Mouse (Mus musculus): ENCODE results near the gene Hagh. TPM values are rescaled to one million over a fixed set of nuclear protein-coding genes. Genes with fewer than 3 reads are reported as not detected.
A peak's percentile ranks its signal among the peaks of the same experiment; 100 is the strongest.

Hagh gene
- polyA plus RNA-seq, 1 experiment from 2014 or later, result 241 TPM

DNA sequence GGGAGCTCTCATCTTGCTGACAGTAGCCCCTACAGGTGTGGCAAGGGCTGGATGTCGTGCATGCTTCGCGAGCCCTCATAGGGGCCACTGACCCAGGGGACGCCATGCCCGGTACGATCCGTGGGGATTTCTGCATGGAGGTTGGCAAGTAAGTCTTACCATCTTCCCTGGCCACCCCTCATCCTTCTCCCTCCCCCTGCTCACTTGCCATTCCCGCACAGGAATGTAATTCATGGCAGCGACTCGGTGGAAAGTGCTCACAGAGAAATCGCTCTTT is 57.0 kb downstream of the Hagh start:
- Histone ChIP-seq H3K27me3 (ENCODE audit: insufficient read depth, low read length) (no peaks in the 10 kb centered on the region), H3K4me1 (ENCODE audit: insufficient read depth) (peaks cover 27% of the 10 kb centered on the region), H3K4me2 (ENCODE audit: low read depth, low read length) (peak overlapping the region; percentile 87), H3K36me3 (replicated peaks; ENCODE audit: insufficient read depth, low read length) (peaks cover 60% of the 10 kb centered on the region), H3K4me3 (ENCODE audit: low read depth, low read length) (peak overlapping the region; percentile 86), H3K9me3 (ENCODE audit: low read length) (no peaks in the 10 kb centered on the region), H3K9ac (replicated peaks) (peak overlapping the region; percentile 89), H3K27ac (ENCODE audit: low read depth) (peak overlapping the region; percentile 58)
- no peak for TF ChIP-seq CTCF (IDR thresholded peaks at IDR 0.05; ENCODE audit: low read depth)
- TF ChIP-seq EP300 (IDR thresholded peaks at IDR 0.05; ENCODE audit: low read depth), result no peak
- DNase-seq (no peak), ATAC-seq (no peak)
- WGBS (ENCODE audit: insufficient replicate concordance), result 41% methylated on average over 11 of the region's 11 CpGs

DNA sequence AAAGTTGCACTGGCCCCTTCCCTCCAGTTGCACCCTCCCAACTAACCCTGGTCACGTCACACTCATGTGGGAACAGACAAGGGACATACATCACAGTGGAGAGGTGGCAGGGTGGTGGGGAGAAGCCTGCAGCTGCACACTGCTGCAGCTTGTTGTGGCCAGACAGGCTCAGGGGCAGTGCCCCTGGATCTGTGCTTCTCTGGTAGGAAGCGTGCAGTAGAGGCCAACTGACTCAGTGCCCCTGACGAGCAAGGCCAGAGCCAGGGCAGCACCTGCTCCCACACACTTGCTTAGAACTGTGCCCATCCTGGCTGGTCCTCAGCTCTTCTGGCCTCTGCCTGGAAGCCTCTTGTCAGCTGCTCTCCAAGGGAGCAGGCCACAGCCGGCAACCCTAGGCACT is 57.7 kb downstream of the Hagh start:
- no peak for TF ChIP-seq CTCF (IDR thresholded peaks at IDR 0.05; ENCODE audit: low read depth)
- TF ChIP-seq EP300 (IDR thresholded peaks at IDR 0.05; ENCODE audit: low read depth), result no peak
- Histone ChIP-seq H3K4me2 (ENCODE audit: low read depth, low read length) (peak overlapping the region; percentile 87), H3K4me3 (ENCODE audit: low read depth, low read length) (peak overlapping the region; percentile 86; the same call in 1 of the 2 replicates), H3K4me1 (ENCODE audit: insufficient read depth) (peaks cover 32% of the 10 kb centered on the region), H3K36me3 (replicated peaks; ENCODE audit: insufficient read depth, low read length) (peaks cover 60% of the 10 kb centered on the region), H3K27ac (ENCODE audit: low read depth) (no peak overlapping the region), H3K27me3 (ENCODE audit: insufficient read depth, low read length) (no peaks in the 10 kb centered on the region), H3K9me3 (ENCODE audit: low read length) (no peaks in the 10 kb centered on the region), H3K9ac (replicated peaks) (no peak overlapping the region)
- ATAC-seq (no peak), DNase-seq (no peak)
- 88% methylated on average over 4 of the region's 4 CpGs for WGBS (ENCODE audit: insufficient replicate concordance)

DNA sequence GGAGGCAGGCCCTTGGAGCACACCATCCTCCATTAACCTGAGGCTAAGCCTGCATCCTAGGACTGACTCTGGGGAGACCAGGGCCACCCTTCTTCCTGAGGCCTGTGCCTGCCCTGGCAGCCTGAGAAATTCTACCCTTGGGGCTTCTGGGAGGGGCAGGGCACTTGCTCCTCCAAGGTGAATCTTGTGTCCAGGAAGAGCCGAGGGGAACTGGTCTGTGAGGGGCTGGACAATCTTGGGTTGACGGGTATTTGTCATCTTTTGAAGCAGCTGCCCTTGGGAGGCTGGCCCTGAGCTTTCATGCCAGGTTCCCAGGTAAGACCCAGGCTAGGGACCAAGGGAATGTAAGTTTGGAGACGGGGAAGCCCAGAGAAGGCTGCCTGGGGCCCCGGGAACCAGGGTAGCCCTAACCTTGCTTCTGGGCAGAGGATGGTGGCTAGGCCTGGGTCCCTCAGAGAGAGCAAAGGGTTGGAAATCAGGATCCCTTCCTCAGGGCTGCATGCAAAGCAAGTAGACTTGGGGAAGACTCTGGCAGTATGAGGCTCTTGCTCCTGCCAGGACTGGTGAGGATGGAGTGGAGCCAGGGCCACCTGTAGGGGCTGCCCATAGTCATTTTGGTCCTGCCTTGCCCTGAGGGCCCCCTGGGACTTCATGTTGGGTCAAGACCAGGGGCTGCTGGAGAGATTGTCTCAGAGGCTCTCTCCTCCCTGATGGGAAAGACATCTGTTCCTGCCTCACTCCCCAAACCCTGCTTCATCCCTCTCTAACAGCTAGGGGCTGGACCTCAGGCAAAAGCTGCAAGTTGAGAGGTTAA is 58.3 kb downstream of the Hagh start:
- no peak overlapping the region for H3K9ac ChIP-seq (replicated peaks)
- H3K4me1 ChIP-seq (ENCODE audit: insufficient read depth), result peaks cover 32% of the 10 kb centered on the region
- 87% methylated on average over 4 of the region's 4 CpGs for WGBS (ENCODE audit: insufficient replicate concordance)
- H3K27me3 ChIP-seq (ENCODE audit: insufficient read depth, low read length), result no peaks in the 10 kb centered on the region
- H3K27ac ChIP-seq (ENCODE audit: low read depth), result no peak overlapping the region
- DNase-seq (no peak), ATAC-seq (no peak)
- H3K9me3 ChIP-seq (ENCODE audit: low read length), result no peaks in the 10 kb centered on the region
- no peak overlapping the region for H3K4me2 ChIP-seq (ENCODE audit: low read depth, low read length)
- no peak for TF ChIP-seq EP300 (IDR thresholded peaks at IDR 0.05; ENCODE audit: low read depth)
- no peak for TF ChIP-seq CTCF (IDR thresholded peaks at IDR 0.05; ENCODE audit: low read depth)
- peaks cover 59% of the 10 kb centered on the region for H3K36me3 ChIP-seq (replicated peaks; ENCODE audit: insufficient read depth, low read length)
- no peak overlapping the region for H3K4me3 ChIP-seq (ENCODE audit: low read depth, low read length)

DNA sequence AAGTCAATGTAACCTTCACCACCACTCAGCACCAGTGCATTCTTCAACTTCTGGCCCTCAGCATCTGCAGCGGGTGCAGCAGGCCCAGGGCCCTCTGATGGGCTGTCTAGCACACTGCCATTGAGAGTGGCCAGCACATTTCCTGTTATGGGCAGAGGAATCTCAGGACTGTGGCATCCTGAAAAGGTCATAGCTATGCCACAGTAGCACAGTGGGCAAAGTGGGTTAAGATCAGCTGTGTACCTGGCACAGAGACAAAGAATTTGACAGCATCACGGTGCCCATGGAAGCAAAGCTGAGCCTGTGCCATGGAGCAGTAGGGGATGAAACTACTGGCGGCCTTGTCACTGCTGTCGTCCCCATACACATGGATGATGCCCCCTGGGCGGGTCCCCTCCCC is 59.2 kb downstream of the Hagh start:
- Histone ChIP-seq H3K36me3 (replicated peaks; ENCODE audit: insufficient read depth, low read length) (peaks cover 61% of the 10 kb centered on the region), H3K27me3 (ENCODE audit: insufficient read depth, low read length) (no peaks in the 10 kb centered on the region), H3K27ac (ENCODE audit: low read depth) (no peak overlapping the region), H3K4me2 (ENCODE audit: low read depth, low read length) (no peak overlapping the region), H3K9me3 (ENCODE audit: low read length) (no peaks in the 10 kb centered on the region), H3K4me3 (ENCODE audit: low read depth, low read length) (no peak overlapping the region), H3K9ac (replicated peaks) (no peak overlapping the region), H3K4me1 (ENCODE audit: insufficient read depth) (peaks cover 32% of the 10 kb centered on the region)
- TF ChIP-seq CTCF (IDR thresholded peaks at IDR 0.05; ENCODE audit: low read depth) (no peak), EP300 (IDR thresholded peaks at IDR 0.05; ENCODE audit: low read depth) (no peak)
- DNase-seq, result no peak
- 79% methylated on average over 5 of the region's 5 CpGs for WGBS (ENCODE audit: insufficient replicate concordance)
- ATAC-seq, result no peak

DNA sequence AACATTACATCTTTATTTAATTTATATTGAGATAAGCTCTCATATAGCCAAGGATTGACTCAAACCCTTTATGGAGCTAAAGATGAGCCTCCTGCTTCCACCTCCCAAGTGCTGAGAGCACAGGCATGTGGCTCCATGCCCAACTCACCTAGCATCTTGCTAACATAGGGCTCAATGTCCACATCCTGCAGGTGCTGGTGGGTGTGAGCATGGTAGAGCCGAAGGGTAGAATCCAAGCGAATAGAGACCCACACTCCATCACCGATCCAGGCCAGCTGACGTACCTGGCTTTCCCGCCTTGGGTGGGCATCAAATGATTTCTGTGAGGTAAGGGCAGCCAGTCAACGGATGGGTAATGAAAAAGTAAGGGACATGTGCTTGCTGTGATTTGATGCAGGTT is 60.1 kb downstream of the Hagh start:
- 94% methylated on average over 6 of the region's 6 CpGs for WGBS (ENCODE audit: insufficient replicate concordance)
- H3K4me1 ChIP-seq (ENCODE audit: insufficient read depth), result peaks cover 28% of the 10 kb centered on the region
- no peak overlapping the region for H3K4me3 ChIP-seq (ENCODE audit: low read depth, low read length)
- DNase-seq (no peak), ATAC-seq (no peak)
- TF ChIP-seq EP300 (IDR thresholded peaks at IDR 0.05; ENCODE audit: low read depth) (no peak), CTCF (IDR thresholded peaks at IDR 0.05; ENCODE audit: low read depth) (no peak)
- peaks cover 69% of the 10 kb centered on the region for H3K36me3 ChIP-seq (replicated peaks; ENCODE audit: insufficient read depth, low read length)
- no peak overlapping the region for H3K27ac ChIP-seq (ENCODE audit: low read depth)
- no peak overlapping the region for H3K9ac ChIP-seq (replicated peaks)
- no peaks in the 10 kb centered on the region for H3K9me3 ChIP-seq (ENCODE audit: low read length)
- H3K27me3 ChIP-seq (ENCODE audit: insufficient read depth, low read length), result no peaks in the 10 kb centered on the region
- H3K4me2 ChIP-seq (ENCODE audit: low read depth, low read length), result no peak overlapping the region

DNA sequence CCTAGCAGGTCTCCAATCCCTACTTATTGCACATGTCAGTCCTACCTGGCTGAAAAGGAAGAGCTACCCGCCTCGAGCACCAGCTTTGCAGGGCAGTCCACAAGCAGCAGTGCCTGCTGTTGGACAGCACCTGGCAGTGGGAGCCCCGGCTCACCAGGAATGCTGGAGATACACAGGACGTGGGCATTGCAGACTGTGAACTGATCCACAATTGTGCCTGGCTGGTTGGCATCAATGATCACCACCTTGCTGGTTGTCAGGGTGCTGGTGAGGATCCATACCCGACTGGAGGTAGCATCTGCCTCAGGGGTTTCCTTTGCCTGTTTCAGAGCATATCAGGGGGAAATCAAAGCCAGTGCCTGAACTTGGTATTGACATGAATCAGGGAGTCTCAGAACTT is 62.2 kb downstream of the Hagh start:
- Histone ChIP-seq H3K9ac (replicated peaks) (0 out of 2 replicates have a peak overlapping the region, but pooled peaks have one; percentile 5), H3K27ac (ENCODE audit: low read depth) (peak overlapping the region; percentile 89), H3K27me3 (ENCODE audit: insufficient read depth, low read length) (no peaks in the 10 kb centered on the region), H3K4me3 (ENCODE audit: low read depth, low read length) (no peak overlapping the region), H3K9me3 (ENCODE audit: low read length) (no peaks in the 10 kb centered on the region), H3K4me2 (ENCODE audit: low read depth, low read length) (peak overlapping the region; percentile 56), H3K4me1 (ENCODE audit: insufficient read depth) (peaks cover 19% of the 10 kb centered on the region), H3K36me3 (replicated peaks; ENCODE audit: insufficient read depth, low read length) (peaks cover 89% of the 10 kb centered on the region)
- no peak for DNase-seq
- WGBS (ENCODE audit: insufficient replicate concordance), result 90% methylated on average over 5 of the region's 5 CpGs
- TF ChIP-seq CTCF (IDR thresholded peaks at IDR 0.05; ENCODE audit: low read depth) (no peak), EP300 (IDR thresholded peaks at IDR 0.05; ENCODE audit: low read depth) (no peak)
- ATAC-seq, result no peak

All from liver, postnatal 0 days (tissue).